Mouse (Mus musculus): ENCODE data around the gene Olfr364-ps1. TPM values are rescaled to one million over a fixed set of nuclear protein-coding genes. Genes with fewer than 3 reads are reported as not detected.

The Olfr364-ps1 gene
- total RNA-seq (2014; fragmentation: Nextera tagmentation) (not detected in 2 replicates), total RNA-seq (2017) (not detected in 2 replicates)

GRCm38 (mm10) chr2:37139022-37139421 lies at the start of gene Olfr364-ps1:
Gene Olfr364-ps1 (plus strand): TSS chr2:37139322.
- no peak for ATAC-seq (replicated peaks; ENCODE audit: poor library complexity, severe bottlenecking)

- no peak for ATAC-seq (replicated peaks; ENCODE audit: poor library complexity, severe bottlenecking)
Observed at GRCm38 (mm10) chr2:37117810-37118209, 21.3 kb upstream of the Olfr364-ps1 start, which contains the start of gene Olfr362. Gene Olfr362 (minus strand): TSS chr2:37117910.

GRCm38 (mm10) chr2:37187898-37188297 lies 48.8 kb downstream of the Olfr364-ps1 start, which contains the start of gene Olfr365:
Gene Olfr365 (plus strand): TSS chr2:37188198.
- ATAC-seq (replicated peaks; ENCODE audit: poor library complexity, severe bottlenecking): no peak

Other genes with a start within 250 kb of the Olfr364-ps1 start
- gene Olfr353, start 246.4 kb upstream of the Olfr364-ps1 start, total RNA-seq (2014; fragmentation: Nextera tagmentation): not detected in 2 replicates
- not detected in 2 replicates for gene Olfr353, start 246.4 kb upstream of the Olfr364-ps1 start, total RNA-seq (2017)
- gene Olfr354, start 233.6 kb upstream of the Olfr364-ps1 start, total RNA-seq (2014; fragmentation: Nextera tagmentation): not detected in 2 replicates
- not detected in 2 replicates for gene Olfr354, start 233.6 kb upstream of the Olfr364-ps1 start, total RNA-seq (2017)
- gene Olfr355, start 210.4 kb upstream of the Olfr364-ps1 start, total RNA-seq (2014; fragmentation: Nextera tagmentation): not detected in 2 replicates
- not detected in 2 replicates for gene Olfr355, start 210.4 kb upstream of the Olfr364-ps1 start, total RNA-seq (2017)
- gene Olfr356, start 202.2 kb upstream of the Olfr364-ps1 start, total RNA-seq (2014; fragmentation: Nextera tagmentation): not detected in 2 replicates
- not detected in 2 replicates for gene Olfr356, start 202.2 kb upstream of the Olfr364-ps1 start, total RNA-seq (2017)
- gene Olfr357, start 145.5 kb upstream of the Olfr364-ps1 start, total RNA-seq (2014; fragmentation: Nextera tagmentation): not detected in 2 replicates
- gene Olfr357, start 145.5 kb upstream of the Olfr364-ps1 start, total RNA-seq (2017): not detected in 2 replicates
- not detected in 2 replicates for gene Olfr358, start 130.0 kb upstream of the Olfr364-ps1 start, total RNA-seq (2014; fragmentation: Nextera tagmentation)
- gene Olfr358, start 130.0 kb upstream of the Olfr364-ps1 start, total RNA-seq (2017): not detected in 2 replicates
- gene Olfr360, start 73.6 kb upstream of the Olfr364-ps1 start, total RNA-seq (2014; fragmentation: Nextera tagmentation): not detected in 2 replicates
- gene Olfr360, start 73.6 kb upstream of the Olfr364-ps1 start, total RNA-seq (2017): not detected in 2 replicates
- gene Olfr361, start 50.0 kb upstream of the Olfr364-ps1 start, total RNA-seq (2014; fragmentation: Nextera tagmentation): not detected in 2 replicates
- not detected in 2 replicates for gene Olfr361, start 50.0 kb upstream of the Olfr364-ps1 start, total RNA-seq (2017)
- gene Olfr362, start 21.4 kb upstream of the Olfr364-ps1 start, total RNA-seq (2014; fragmentation: Nextera tagmentation): not detected in 2 replicates
- gene Olfr362, start 21.4 kb upstream of the Olfr364-ps1 start, total RNA-seq (2017): not detected in 2 replicates
- gene Olfr365, start 48.9 kb downstream of the Olfr364-ps1 start, total RNA-seq (2014; fragmentation: Nextera tagmentation): not detected in 2 replicates
- not detected in 2 replicates for gene Olfr365, start 48.9 kb downstream of the Olfr364-ps1 start, total RNA-seq (2017)
- gene Olfr366, start 72.3 kb downstream of the Olfr364-ps1 start, total RNA-seq (2014; fragmentation: Nextera tagmentation): not detected in 2 replicates
- gene Olfr366, start 72.3 kb downstream of the Olfr364-ps1 start, total RNA-seq (2017): not detected in 2 replicates
- gene Olfr368, start 187.2 kb downstream of the Olfr364-ps1 start, total RNA-seq (2014; fragmentation: Nextera tagmentation): not detected in 2 replicates
- gene Olfr368, start 187.2 kb downstream of the Olfr364-ps1 start, total RNA-seq (2017): not detected in 2 replicates
- 17.2 and 19.5 TPM in 2 replicates for gene Pdcl, start 220.0 kb downstream of the Olfr364-ps1 start, total RNA-seq (2014; fragmentation: Nextera tagmentation)
- 66.6 and 74.6 TPM in 2 replicates for gene Pdcl, start 220.0 kb downstream of the Olfr364-ps1 start, total RNA-seq (2017)

Measured in granulocyte monocyte progenitor cell, adult 5-6 weeks (primary cell).